Mouse (Mus musculus): ENCODE data around the gene Cdkn2a. TPM values are rescaled to one million over a fixed set of nuclear protein-coding genes. Genes with fewer than 3 reads are reported as not detected.

Gene Cdkn2a
- polyA plus RNA-seq, 1 experiment: 0.66 TPM

DNA sequence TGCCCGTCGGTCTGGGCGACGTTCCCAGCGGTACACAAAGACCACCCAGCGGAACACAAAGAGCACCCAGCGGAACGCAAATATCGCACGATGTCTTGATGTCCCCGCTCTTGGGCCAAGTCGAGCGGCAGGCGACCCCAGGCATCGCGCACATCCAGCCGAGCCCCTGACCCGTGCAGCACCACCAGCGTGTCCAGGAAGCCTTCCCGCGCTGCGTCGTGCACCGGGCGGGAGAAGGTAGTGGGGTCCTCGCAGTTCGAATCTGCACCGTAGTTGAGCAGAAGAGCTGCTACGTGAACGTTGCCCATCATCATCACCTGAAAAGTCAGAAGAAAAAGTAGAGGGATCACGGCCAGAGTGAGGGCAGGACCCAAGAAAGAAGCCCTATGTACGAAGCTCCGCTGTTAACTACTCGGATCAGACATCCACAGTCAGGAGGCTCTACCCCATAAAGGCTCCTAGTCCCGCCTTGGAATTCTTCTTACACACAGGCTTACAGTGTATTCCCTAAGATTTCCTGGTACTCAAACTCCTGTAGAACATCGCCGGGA is 17.7 kb downstream of the Cdkn2a start:
- no peak for DNase-seq (ENCODE audit: low read depth)

DNA sequence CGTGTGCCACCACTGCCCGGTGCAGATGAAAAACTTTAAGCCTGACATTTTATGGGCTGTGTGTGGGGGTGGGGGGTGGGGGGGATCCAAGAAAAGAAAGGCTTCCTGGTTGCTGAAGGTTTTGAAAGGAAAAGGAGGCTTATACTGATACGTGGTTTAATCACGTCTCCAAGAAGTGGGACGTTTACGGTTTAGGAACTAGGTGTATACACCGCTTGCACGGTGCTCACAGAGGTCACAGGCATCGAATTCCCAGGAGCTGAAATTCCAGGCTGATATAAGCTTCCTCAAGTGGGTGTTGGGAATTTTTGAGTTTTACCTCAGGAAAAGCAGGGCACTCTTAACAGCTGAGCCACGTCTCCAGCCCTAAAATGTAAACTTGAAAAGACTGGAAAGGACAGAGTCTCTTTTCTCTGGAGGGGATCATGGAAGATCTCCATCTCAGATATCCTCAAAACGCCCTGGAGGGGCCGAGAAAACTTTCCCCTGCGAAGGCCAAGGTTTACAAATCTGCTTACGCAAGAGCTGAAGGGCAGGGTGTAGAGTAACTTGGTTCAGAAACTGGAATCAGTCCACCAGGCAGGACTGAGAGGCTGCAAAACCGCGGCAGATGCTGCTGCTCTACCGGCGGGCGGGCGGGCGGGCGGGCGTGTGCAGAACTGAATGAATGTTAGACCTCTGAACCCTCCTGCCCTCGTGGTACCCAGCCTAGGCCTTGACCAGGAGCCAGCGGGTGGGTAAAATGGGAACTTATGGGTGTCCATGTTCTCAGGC is 18.5 kb downstream of the Cdkn2a start:
- DNase-seq (ENCODE audit: low read depth): no peak

- no peak for DNase-seq (ENCODE audit: low read depth)
These were observed 19.5 kb downstream of the Cdkn2a start for GRCm38 (mm10) chr4:89274829-89275548.

DNA sequence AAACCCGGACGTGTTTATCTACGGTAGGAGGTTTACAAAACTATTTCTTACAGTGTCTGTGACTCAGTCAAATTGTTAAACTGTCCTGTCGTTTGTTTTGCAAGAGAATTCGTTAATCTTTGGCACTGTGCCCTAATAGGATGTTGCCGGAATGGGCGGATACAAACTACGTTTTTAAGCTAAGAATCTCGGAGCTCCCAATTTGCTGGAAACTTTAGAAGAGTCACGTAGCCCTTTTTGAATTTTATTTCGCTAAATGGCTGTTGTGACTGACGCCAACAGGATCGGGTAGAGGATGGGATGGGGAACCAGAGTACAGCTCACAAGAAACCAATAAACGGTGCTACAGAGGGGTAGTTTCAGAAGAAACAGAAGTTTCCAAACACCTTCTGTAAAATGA is 20.4 kb downstream of the Cdkn2a start:
- no peak for DNase-seq (ENCODE audit: low read depth)

- DNase-seq (ENCODE audit: low read depth): no peak
These were observed 20.9 kb downstream of the Cdkn2a start for GRCm38 (mm10) chr4:89273585-89273984.

DNA sequence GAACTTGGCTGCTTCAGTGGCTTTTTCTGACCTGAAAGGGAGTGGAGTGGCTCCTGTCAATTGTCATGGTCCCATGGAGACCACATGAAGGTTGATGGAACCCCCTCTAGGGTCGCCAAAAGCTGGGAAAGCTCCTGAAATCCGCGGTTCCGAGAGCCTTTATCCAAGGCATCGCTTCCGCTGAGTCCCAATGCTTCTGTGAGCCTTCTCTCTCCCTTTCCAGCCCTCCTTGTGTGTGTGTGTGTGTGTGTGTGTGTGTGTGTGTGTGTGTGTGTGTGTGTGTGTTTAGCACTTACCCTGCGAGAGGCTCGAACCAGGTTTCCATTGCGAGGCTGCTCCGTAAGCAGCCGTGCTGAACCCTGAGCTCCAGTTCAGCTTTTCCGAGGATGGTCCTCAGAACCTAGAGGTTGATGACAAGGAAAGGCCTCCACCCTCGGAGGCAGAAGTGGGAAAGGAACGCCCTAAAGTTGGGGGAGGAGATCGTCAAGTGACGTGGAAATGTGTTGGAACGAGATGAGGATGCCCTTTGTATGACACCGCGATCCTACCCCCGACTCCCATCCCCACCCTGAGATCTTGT is 21.4 kb downstream of the Cdkn2a start:
- DNase-seq (ENCODE audit: low read depth): no peak

GRCm38 (mm10) chr4:89272101-89272718 is 22.2 kb downstream of the Cdkn2a start:
- no peak for DNase-seq (ENCODE audit: low read depth)

GRCm38 (mm10) chr4:89257768-89258167 is 36.7 kb downstream of the Cdkn2a start:
- no peak for DNase-seq (ENCODE audit: low read depth)

GRCm38 (mm10) chr4:89234446-89234845 is 60.0 kb downstream of the Cdkn2a start:
- DNase-seq (ENCODE audit: low read depth): no peak

Other genes with a start within 250 kb of the Cdkn2a start
- gene Mtap, start 157.5 kb downstream of the Cdkn2a start, polyA plus RNA-seq (2012; rRNA removed): 7.1 and 9.0 TPM in 2 replicates
- gene Cdkn2b, start 16.4 kb upstream of the Cdkn2a start, polyA plus RNA-seq (2012; rRNA removed): 12.1 and 20.4 TPM in 2 replicates